Mouse (Mus musculus) spleen, adult 2 months (tissue): ENCODE data around the gene Gpr107. TPM values are rescaled to one million over a fixed set of nuclear protein-coding genes. Genes with fewer than 3 reads are reported as not detected.

Experiments used
- DNase-seq, 2 experiments: peaks; one replicate each; pipeline versions ENCODE4 v3.0.0 to v3.0.0-alpha.2; 2012 to 2021; ENCODE audit warnings: low spot score in 2 of 2, low read depth in 1 of 2
- H3K27ac ChIP-seq: fragments of 200-500 bp; 2 replicates; pipeline ENCODE4 v1.5.1; 2012; ENCODE audit warnings: low read length, inconsistent platforms; ENCODE audit not compliant: insufficient read depth
- H3K27me3 ChIP-seq: fragments of 200-500 bp; 2 replicates; pipeline ENCODE4 v1.6.1; 2012; ENCODE audit warnings: mild to moderate bottlenecking, moderate library complexity, low read length, inconsistent platforms; ENCODE audit not compliant: control insufficient read depth, insufficient read depth
- H3K36me3 ChIP-seq: fragments of 200-500 bp; 2 replicates; pipeline ENCODE4 v1.6.1; 2012; ENCODE audit warnings: mild to moderate bottlenecking, low read length, inconsistent platforms; ENCODE audit not compliant: control insufficient read depth, insufficient read depth
- H3K4me1 ChIP-seq: fragments of 200-500 bp; 2 replicates; pipeline ENCODE4 v1.6.1; 2011; ENCODE audit warnings: inconsistent platforms; ENCODE audit not compliant: control insufficient read depth, insufficient read depth, insufficient read length
- H3K4me3 ChIP-seq: fragments of 200-500 bp; 2 replicates; pipeline ENCODE4 v1.5.1; 2011; ENCODE audit warnings: mild to moderate bottlenecking, inconsistent platforms; ENCODE audit not compliant: insufficient read depth, insufficient read length; ENCODE audit errors: extremely low read depth
- CTCF ChIP-seq: fragments of 200-500 bp; IDR thresholded peaks from 2 replicates; pipeline ENCODE4 v1.5.1; 2011; ENCODE audit warnings: mild to moderate bottlenecking, inconsistent platforms; ENCODE audit not compliant: insufficient read depth, insufficient read length, insufficient replicate concordance; ENCODE audit errors: extremely low read depth
- POLR2A ChIP-seq: fragments of 200-500 bp; IDR thresholded peaks from 2 replicates; pipeline ENCODE4 v1.6.1; 2011; ENCODE audit warnings: low read depth, low read length, inconsistent platforms
- whole genome bisulfite sequencing: fragments of 180-500 bp; shearing (Covaris S2); methylation state at CpG from one replicate; pipeline ENCODE4 v1.1.7; 2018; 5-methylcytosine and 5-hydroxymethylcytosine counted together
- polyA plus RNA-seq: library from polyadenylated mRNA; depleted of rRNA; stranded (reverse); fragments of >200 nt; gene quantifications from 2 replicates; pipeline ENCODE4 v1.2.3, GENCODE M21; 2012

Gpr107 gene
- polyA plus RNA-seq, 1 experiment = 15.0 TPM

- no peak overlapping the region for H3K4me3 ChIP-seq
- no peaks in the 10 kb centered on the region for H3K27me3 ChIP-seq
- no peak for TF ChIP-seq POLR2A
- no peak for TF ChIP-seq CTCF
- WGBS = 88% methylated on average over 3 of the region's 3 CpGs
- no peaks in the 10 kb centered on the region for H3K4me1 ChIP-seq
- DNase-seq = no peak
- H3K27ac ChIP-seq = no peak overlapping the region
- peaks cover 40% of the 10 kb centered on the region for H3K36me3 ChIP-seq
Observed at GRCm38 (mm10) chr2:31211204-31211603, 59.1 kb downstream of the Gpr107 start.

- WGBS = 94% methylated on average over 16 of the region's 16 CpGs
- no peaks in the 10 kb centered on the region for H3K27me3 ChIP-seq
- H3K27ac ChIP-seq = no peak overlapping the region
- no peaks in the 10 kb centered on the region for H3K4me1 ChIP-seq
- peaks cover 30% of the 10 kb centered on the region for H3K36me3 ChIP-seq
- no peak for DNase-seq
- no peak overlapping the region for H3K4me3 ChIP-seq
- TF ChIP-seq CTCF (no peak), POLR2A (no peak)
Observed at GRCm38 (mm10) chr2:31214211-31214796, 62.2 kb downstream of the Gpr107 start.

GRCm38 (mm10) chr2:31218611-31219010 lies 66.5 kb downstream of the Gpr107 start:
- whole genome bisulfite sequencing = 90% methylated on average over 3 of the region's 3 CpGs
- TF ChIP-seq POLR2A = no peak
- no peak for TF ChIP-seq CTCF
- Histone ChIP-seq H3K27ac (no peak overlapping the region), H3K36me3 (peaks cover 14% of the 10 kb centered on the region), H3K4me1 (no peaks in the 10 kb centered on the region), H3K4me3 (no peak overlapping the region), H3K27me3 (no peaks in the 10 kb centered on the region)
- no peak for DNase-seq

GRCm38 (mm10) chr2:31219470-31219869 lies 67.4 kb downstream of the Gpr107 start:
- Histone ChIP-seq H3K27me3 (no peaks in the 10 kb centered on the region), H3K27ac (no peak overlapping the region), H3K4me3 (no peak overlapping the region), H3K4me1 (no peaks in the 10 kb centered on the region), H3K36me3 (peaks cover 11% of the 10 kb centered on the region)
- 83% methylated on average over 6 of the region's 6 CpGs for WGBS
- TF ChIP-seq POLR2A (no peak), CTCF (no peak)
- no peak for DNase-seq

- Histone ChIP-seq H3K27me3 (no peaks in the 10 kb centered on the region), H3K27ac (no peak overlapping the region), H3K4me3 (no peak overlapping the region), H3K4me1 (no peaks in the 10 kb centered on the region), H3K36me3 (peaks cover 2% of the 10 kb centered on the region; the same call in 1 of the 2 replicates)
- 72% methylated on average over 7 of the region's 7 CpGs for WGBS
- no peak for TF ChIP-seq POLR2A
- TF ChIP-seq CTCF = no peak
- DNase-seq = no peak
Observed at GRCm38 (mm10) chr2:31220844-31221243, 68.7 kb downstream of the Gpr107 start.

- no peaks in the 10 kb centered on the region for H3K27me3 ChIP-seq
- no peak for DNase-seq
- TF ChIP-seq POLR2A = no peak
- no peak for TF ChIP-seq CTCF
- H3K4me1 ChIP-seq = no peaks in the 10 kb centered on the region
- H3K4me3 ChIP-seq = no peak overlapping the region
- peaks cover 2% of the 10 kb centered on the region; the same call in 1 of the 2 replicates for H3K36me3 ChIP-seq
- H3K27ac ChIP-seq = no peak overlapping the region
- 45% methylated on average over 5 of the region's 5 CpGs for WGBS
Observed at GRCm38 (mm10) chr2:31221582-31221981, 69.5 kb downstream of the Gpr107 start.

GRCm38 (mm10) chr2:31228768-31229311 lies 76.7 kb downstream of the Gpr107 start:
- Histone ChIP-seq H3K4me3 (no peak overlapping the region), H3K4me1 (no peaks in the 10 kb centered on the region), H3K36me3 (no peaks in the 10 kb centered on the region), H3K27ac (no peak overlapping the region), H3K27me3 (no peaks in the 10 kb centered on the region)
- WGBS = 77% methylated on average over 1 of the region's 1 CpGs
- no peak for DNase-seq
- TF ChIP-seq POLR2A (no peak), CTCF (no peak)
